Mouse (Mus musculus) stomach, postnatal 0 days (tissue): ENCODE results near the gene Ncam1.

Experiments
- CTCF ChIP-seq: IDR thresholded peaks from 2 replicates; pipeline ENCODE4 v1.5.1; 2016; ENCODE audit warnings: antibody characterized with exemption, low read depth, mild to moderate bottlenecking, moderate library complexity
- EP300 ChIP-seq: optimal IDR thresholded peaks from 2 replicates; pipeline ENCODE3; 2016; ENCODE audit warnings: antibody characterized with exemption

GRCm38 (mm10) chr9:49739935-49740334, 58.8 kb downstream of the Ncam1 start:
- TF ChIP-seq CTCF (no peak), EP300 (no peak)
